Mouse (Mus musculus) olfactory bulb, adult 2 months (tissue): ENCODE measurements at regions not wholly inside any gene's neighbourhood (a gene's known extent, or its start where the extent isn't known, plus 50 kb on each side); places are given as distances from the start of the nearest gene placed in this dataset.

Experiments
- CTCF ChIP-seq: fragments of 200-500 bp; IDR thresholded peaks from 2 replicates; pipeline ENCODE4 v1.5.1; 2012; ENCODE audit warnings: low read depth, mild to moderate bottlenecking, low read length, moderate library complexity; ENCODE audit not compliant: insufficient read depth
- POLR2A ChIP-seq: fragments of 200-500 bp; IDR thresholded peaks from 2 replicates; pipeline ENCODE4 v1.6.1; 2012; ENCODE audit warnings: mild to moderate bottlenecking, low read depth, low read length, moderate library complexity; ENCODE audit not compliant: insufficient read depth

- TF ChIP-seq CTCF (no peak), POLR2A (no peak)
Measured at GRCm38 (mm10) chr10:21741976-21742745, 139.8 kb upstream of the Sgk1 start.
